Mouse (Mus musculus) brain, embryonic 14.5 days (tissue): ENCODE data around the gene Ftl1.

Experiments used
- CTCF ChIP-seq: fragments of 200-500 bp; IDR thresholded peaks from 2 replicates; pipeline ENCODE4 v1.5.1; 2012; ENCODE audit warnings: inconsistent platforms, mild to moderate bottlenecking, moderate library complexity, borderline replicate concordance; ENCODE audit not compliant: insufficient read depth, insufficient read length; ENCODE audit errors: extremely low read depth
- POLR2A ChIP-seq: fragments of 200-500 bp; IDR thresholded peaks from 2 replicates; pipeline ENCODE4 v1.6.1; 2012; ENCODE audit warnings: mild to moderate bottlenecking, inconsistent platforms, borderline replicate concordance; ENCODE audit not compliant: poor library complexity, insufficient read depth, insufficient read length, severe bottlenecking; ENCODE audit errors: extremely low read depth

DNA sequence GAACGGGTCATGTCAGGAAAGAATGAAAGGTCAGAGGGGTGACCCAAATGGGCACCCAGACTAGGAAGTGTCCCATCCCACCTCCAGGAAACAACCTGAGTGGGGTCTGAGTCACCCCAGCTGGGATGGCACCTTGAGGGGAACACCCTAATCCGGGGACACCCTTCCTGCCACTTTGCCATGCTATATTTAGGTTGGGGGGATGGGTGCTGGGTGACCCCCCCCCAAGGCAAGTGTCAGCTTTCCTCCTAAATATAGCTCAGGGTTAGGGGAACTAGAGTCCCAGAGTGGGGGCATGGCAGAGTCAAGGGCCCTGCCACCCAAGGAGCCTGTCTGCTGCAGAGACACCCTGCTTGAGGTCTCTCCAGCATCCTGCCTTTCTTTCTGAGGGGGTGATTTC is 47.3 kb downstream of the Ftl1 start:
- TF ChIP-seq CTCF (no peak), POLR2A (no peak)
